Mouse (Mus musculus): ENCODE data around the gene Syne3. TPM values are rescaled to one million over a fixed set of nuclear protein-coding genes. Genes with fewer than 3 reads are reported as not detected.

Syne3 gene
- polyA plus RNA-seq, 1 experiment from 2014 or later: 0.51 TPM

- no peaks in the 10 kb centered on the region for H3K36me3 ChIP-seq (ENCODE audit: control insufficient read depth, insufficient read depth, low read length)
- WGBS: 82% methylated on average over 7 of the region's 7 CpGs
- peaks cover 9% of the 10 kb centered on the region; the same call in 1 of the 2 replicates for H3K4me1 ChIP-seq (ENCODE audit: control insufficient read depth, insufficient read depth, low read length)
- no peaks in the 10 kb centered on the region for H3K27me3 ChIP-seq (ENCODE audit: control insufficient read depth, insufficient read depth, low read length)
- no peak overlapping the region for H3K9ac ChIP-seq (ENCODE audit: low read depth, low read length)
- no peak overlapping the region for H3K27ac ChIP-seq (ENCODE audit: low read depth, low read length)
- H3K4me3 ChIP-seq (ENCODE audit: low read length): no peak overlapping the region
- H3K4me2 ChIP-seq (replicated peaks; ENCODE audit: low read depth, low read length): no peak overlapping the region
- no peak for ATAC-seq (ENCODE audit: low FRiP score, low TSS enrichment)
- H3K9me3 ChIP-seq (ENCODE audit: control insufficient read depth, low read length): no peaks in the 10 kb centered on the region
These were observed 88.5 kb downstream of the Syne3 start for GRCm38 (mm10) chr12:104921071-104921470.

- H3K9ac ChIP-seq (ENCODE audit: low read depth, low read length): no peak overlapping the region
- ATAC-seq (ENCODE audit: low FRiP score, low TSS enrichment): no peak
- H3K9me3 ChIP-seq (ENCODE audit: control insufficient read depth, low read length): no peaks in the 10 kb centered on the region
- no peaks in the 10 kb centered on the region for H3K36me3 ChIP-seq (ENCODE audit: control insufficient read depth, insufficient read depth, low read length)
- WGBS: 65% methylated on average over 2 of the region's 2 CpGs
- H3K4me1 ChIP-seq (ENCODE audit: control insufficient read depth, insufficient read depth, low read length): peaks cover 9% of the 10 kb centered on the region; the same call in 1 of the 2 replicates
- no peak overlapping the region for H3K4me3 ChIP-seq (ENCODE audit: low read length)
- no peak overlapping the region for H3K4me2 ChIP-seq (replicated peaks; ENCODE audit: low read depth, low read length)
- no peak overlapping the region for H3K27ac ChIP-seq (ENCODE audit: low read depth, low read length)
- H3K27me3 ChIP-seq (ENCODE audit: control insufficient read depth, insufficient read depth, low read length): no peaks in the 10 kb centered on the region
These were observed 90.4 kb downstream of the Syne3 start for GRCm38 (mm10) chr12:104919247-104919646.

- no peak for ATAC-seq (ENCODE audit: low FRiP score, low TSS enrichment)
- Histone ChIP-seq H3K36me3 (ENCODE audit: control insufficient read depth, insufficient read depth, low read length) (no peaks in the 10 kb centered on the region), H3K9ac (ENCODE audit: low read depth, low read length) (no peak overlapping the region), H3K4me1 (ENCODE audit: control insufficient read depth, insufficient read depth, low read length) (no peaks in the 10 kb centered on the region), H3K27me3 (ENCODE audit: control insufficient read depth, insufficient read depth, low read length) (no peaks in the 10 kb centered on the region), H3K27ac (ENCODE audit: low read depth, low read length) (no peak overlapping the region), H3K9me3 (ENCODE audit: control insufficient read depth, low read length) (no peaks in the 10 kb centered on the region), H3K4me3 (ENCODE audit: low read length) (no peak overlapping the region), H3K4me2 (replicated peaks; ENCODE audit: low read depth, low read length) (no peak overlapping the region)
- 94% methylated on average over 2 of the region's 2 CpGs for whole genome bisulfite sequencing
These were observed 91.7 kb downstream of the Syne3 start for GRCm38 (mm10) chr12:104917927-104918326.

- no peaks in the 10 kb centered on the region for H3K36me3 ChIP-seq (ENCODE audit: control insufficient read depth, insufficient read depth, low read length)
- 0 out of 2 replicates have a peak, but pooled peaks cover 3% of the 10 kb centered on the region for H3K4me1 ChIP-seq (ENCODE audit: control insufficient read depth, insufficient read depth, low read length)
- no peak overlapping the region for H3K27ac ChIP-seq (ENCODE audit: low read depth, low read length)
- WGBS: 91% methylated on average over 4 of the region's 4 CpGs
- H3K4me3 ChIP-seq (ENCODE audit: low read length): no peak overlapping the region
- ATAC-seq (ENCODE audit: low FRiP score, low TSS enrichment): no peak
- no peak overlapping the region for H3K9ac ChIP-seq (ENCODE audit: low read depth, low read length)
- H3K27me3 ChIP-seq (ENCODE audit: control insufficient read depth, insufficient read depth, low read length): no peaks in the 10 kb centered on the region
- H3K9me3 ChIP-seq (ENCODE audit: control insufficient read depth, low read length): no peaks in the 10 kb centered on the region
- no peak overlapping the region for H3K4me2 ChIP-seq (replicated peaks; ENCODE audit: low read depth, low read length)
These were observed 92.3 kb downstream of the Syne3 start for GRCm38 (mm10) chr12:104917297-104917696.

GRCm38 (mm10) chr12:104916776-104917175 lies 92.8 kb downstream of the Syne3 start:
- WGBS: 96% methylated on average over 8 of the region's 8 CpGs
- Histone ChIP-seq H3K36me3 (ENCODE audit: control insufficient read depth, insufficient read depth, low read length) (no peaks in the 10 kb centered on the region), H3K27me3 (ENCODE audit: control insufficient read depth, insufficient read depth, low read length) (no peaks in the 10 kb centered on the region), H3K4me2 (replicated peaks; ENCODE audit: low read depth, low read length) (no peak overlapping the region), H3K9ac (ENCODE audit: low read depth, low read length) (no peak overlapping the region), H3K27ac (ENCODE audit: low read depth, low read length) (no peak overlapping the region), H3K4me1 (ENCODE audit: control insufficient read depth, insufficient read depth, low read length) (0 out of 2 replicates have a peak, but pooled peaks cover 3% of the 10 kb centered on the region), H3K4me3 (ENCODE audit: low read length) (no peak overlapping the region), H3K9me3 (ENCODE audit: control insufficient read depth, low read length) (no peaks in the 10 kb centered on the region)
- ATAC-seq (ENCODE audit: low FRiP score, low TSS enrichment): no peak

DNA sequence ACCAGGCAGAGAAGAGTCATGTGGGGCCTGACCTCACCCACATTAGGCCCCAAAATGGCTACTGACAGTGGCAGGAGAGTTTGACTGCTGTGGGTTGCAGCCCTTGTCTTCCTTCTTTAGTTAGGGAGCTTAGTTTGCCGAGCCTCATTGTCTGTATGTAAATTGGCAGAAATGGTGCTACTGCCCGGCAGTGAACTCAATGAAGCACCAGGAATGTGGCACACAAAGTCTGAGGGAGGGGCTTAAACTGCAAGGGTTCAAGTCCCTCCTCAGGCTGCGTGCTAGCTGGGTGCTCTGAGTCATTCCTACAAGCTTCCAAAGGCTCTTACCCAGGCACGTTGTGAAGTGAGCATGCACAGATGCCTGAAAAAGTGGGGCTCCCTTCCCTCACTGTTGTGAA lies 93.9 kb downstream of the Syne3 start:
- no peak for ATAC-seq (ENCODE audit: low FRiP score, low TSS enrichment)
- H3K27me3 ChIP-seq (ENCODE audit: control insufficient read depth, insufficient read depth, low read length): no peaks in the 10 kb centered on the region
- 77% methylated on average over 4 of the region's 4 CpGs for WGBS
- H3K9ac ChIP-seq (ENCODE audit: low read depth, low read length): no peak overlapping the region
- H3K27ac ChIP-seq (ENCODE audit: low read depth, low read length): no peak overlapping the region
- no peak overlapping the region for H3K4me3 ChIP-seq (ENCODE audit: low read length)
- H3K36me3 ChIP-seq (ENCODE audit: control insufficient read depth, insufficient read depth, low read length): no peaks in the 10 kb centered on the region
- no peak overlapping the region for H3K4me2 ChIP-seq (replicated peaks; ENCODE audit: low read depth, low read length)
- no peaks in the 10 kb centered on the region for H3K9me3 ChIP-seq (ENCODE audit: control insufficient read depth, low read length)
- H3K4me1 ChIP-seq (ENCODE audit: control insufficient read depth, insufficient read depth, low read length): 0 out of 2 replicates have a peak, but pooled peaks cover 3% of the 10 kb centered on the region

GRCm38 (mm10) chr12:104912990-104913389 lies 96.6 kb downstream of the Syne3 start:
- peaks cover 15% of the 10 kb centered on the region for H3K4me1 ChIP-seq (ENCODE audit: control insufficient read depth, insufficient read depth, low read length)
- H3K36me3 ChIP-seq (ENCODE audit: control insufficient read depth, insufficient read depth, low read length): no peaks in the 10 kb centered on the region
- no peak overlapping the region for H3K27ac ChIP-seq (ENCODE audit: low read depth, low read length)
- no peak for ATAC-seq (ENCODE audit: low FRiP score, low TSS enrichment)
- H3K4me2 ChIP-seq (replicated peaks; ENCODE audit: low read depth, low read length): no peak overlapping the region
- H3K9me3 ChIP-seq (ENCODE audit: control insufficient read depth, low read length): no peaks in the 10 kb centered on the region
- 56% methylated on average over 3 of the region's 3 CpGs for WGBS
- H3K4me3 ChIP-seq (ENCODE audit: low read length): no peak overlapping the region
- H3K27me3 ChIP-seq (ENCODE audit: control insufficient read depth, insufficient read depth, low read length): no peaks in the 10 kb centered on the region
- no peak overlapping the region for H3K9ac ChIP-seq (ENCODE audit: low read depth, low read length)

DNA sequence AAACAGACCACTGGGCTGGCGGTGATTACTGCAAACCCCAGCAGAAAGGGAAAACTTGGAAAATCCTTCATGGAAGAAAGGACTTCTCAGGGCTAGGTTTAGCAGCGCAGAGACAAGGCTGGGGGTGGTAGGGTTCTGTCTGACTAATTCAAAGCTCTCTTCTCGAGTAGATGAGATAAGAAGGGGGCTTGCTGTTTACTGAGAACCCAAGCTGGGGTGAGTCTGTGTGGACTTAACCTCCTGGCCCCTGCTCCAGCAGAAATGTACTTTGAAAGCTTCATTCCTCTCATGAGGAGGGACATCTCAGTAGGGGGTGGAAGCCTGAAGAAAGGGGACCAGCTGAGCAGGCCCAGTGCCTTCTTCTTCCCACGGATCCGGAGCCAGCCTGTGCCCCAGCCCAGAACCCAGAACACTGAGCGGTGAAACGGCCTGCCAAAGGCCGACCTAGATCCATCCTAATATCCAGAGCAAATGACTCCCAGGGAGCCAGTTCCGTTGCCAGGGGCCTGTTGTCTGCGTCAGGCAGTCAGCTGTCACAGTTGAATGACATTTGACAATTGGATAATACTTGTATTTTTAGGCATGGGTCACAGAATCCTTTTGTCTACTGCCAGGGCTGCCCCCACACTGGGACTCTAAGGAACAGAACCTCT lies 97.2 kb downstream of the Syne3 start:
- no peaks in the 10 kb centered on the region for H3K27me3 ChIP-seq (ENCODE audit: control insufficient read depth, insufficient read depth, low read length)
- H3K4me3 ChIP-seq (ENCODE audit: low read length): no peak overlapping the region
- no peak overlapping the region for H3K27ac ChIP-seq (ENCODE audit: low read depth, low read length)
- H3K36me3 ChIP-seq (ENCODE audit: control insufficient read depth, insufficient read depth, low read length): no peaks in the 10 kb centered on the region
- WGBS: 57% methylated on average over 10 of the region's 10 CpGs
- no peak for ATAC-seq (ENCODE audit: low FRiP score, low TSS enrichment)
- no peaks in the 10 kb centered on the region for H3K9me3 ChIP-seq (ENCODE audit: control insufficient read depth, low read length)
- peaks cover 16% of the 10 kb centered on the region for H3K4me1 ChIP-seq (ENCODE audit: control insufficient read depth, insufficient read depth, low read length)
- H3K9ac ChIP-seq (ENCODE audit: low read depth, low read length): no peak overlapping the region
- no peak overlapping the region for H3K4me2 ChIP-seq (replicated peaks; ENCODE audit: low read depth, low read length)

GRCm38 (mm10) chr12:104909750-104910149 lies 99.9 kb downstream of the Syne3 start:
- Histone ChIP-seq H3K4me1 (ENCODE audit: control insufficient read depth, insufficient read depth, low read length) (peaks cover 16% of the 10 kb centered on the region), H3K9me3 (ENCODE audit: control insufficient read depth, low read length) (no peaks in the 10 kb centered on the region), H3K27ac (ENCODE audit: low read depth, low read length) (no peak overlapping the region), H3K27me3 (ENCODE audit: control insufficient read depth, insufficient read depth, low read length) (no peaks in the 10 kb centered on the region), H3K4me2 (replicated peaks; ENCODE audit: low read depth, low read length) (no peak overlapping the region), H3K9ac (ENCODE audit: low read depth, low read length) (no peak overlapping the region), H3K36me3 (ENCODE audit: control insufficient read depth, insufficient read depth, low read length) (no peaks in the 10 kb centered on the region), H3K4me3 (ENCODE audit: low read length) (no peak overlapping the region)
- ATAC-seq (ENCODE audit: low FRiP score, low TSS enrichment): no peak
- 86% methylated on average over 4 of the region's 4 CpGs for WGBS
